Mouse (Mus musculus): ENCODE results near the gene Dpysl5.

Dpysl5 gene

GRCm38 (mm10) chr5:30824124-30824988, 113.0 kb downstream of the Dpysl5 start:
- no peak for DNase-seq (ENCODE audit: low spot score in 2 of 2)

DNA sequence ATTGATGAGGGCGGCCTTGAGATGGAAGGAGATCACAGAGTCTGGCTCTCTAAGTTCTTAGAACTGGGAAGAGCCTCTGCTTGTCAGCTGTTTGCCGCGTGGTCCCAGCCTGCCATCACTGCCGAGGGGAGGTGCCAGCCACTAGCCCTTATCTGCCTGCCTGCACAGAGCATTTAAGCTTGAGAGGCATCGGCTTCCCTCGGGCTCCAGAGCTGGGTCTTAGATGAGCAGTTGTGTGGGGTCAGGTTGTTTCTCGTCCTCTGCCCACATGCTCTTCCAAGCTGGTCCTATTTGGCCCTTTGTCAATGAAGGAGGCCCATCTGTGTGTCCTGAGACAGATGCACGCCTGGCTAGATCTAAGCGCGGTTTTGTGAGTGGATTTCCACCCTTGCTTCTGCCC, 113.8 kb downstream of the Dpysl5 start:
- DNase-seq (ENCODE audit: low spot score in 2 of 2): no peak

DNA sequence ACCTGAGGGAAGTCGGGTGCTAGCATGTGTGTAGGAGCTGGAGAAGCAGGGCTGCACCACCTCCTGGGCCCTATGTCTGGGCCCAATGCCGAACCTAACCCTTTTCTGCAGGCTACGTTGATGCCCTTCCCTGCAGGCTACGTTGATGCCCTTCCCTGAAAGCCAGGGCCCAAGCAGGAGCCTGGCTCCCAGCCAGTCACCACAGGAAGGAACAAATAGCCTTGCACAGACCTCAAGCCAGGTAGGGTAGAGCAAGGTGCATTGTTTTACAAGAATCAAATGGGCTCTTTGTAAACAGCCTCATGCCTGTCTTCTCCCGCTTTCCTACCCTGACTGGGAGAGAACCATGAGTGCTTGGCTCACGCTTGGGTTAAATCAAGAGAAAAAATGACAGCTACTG, 114.5 kb downstream of the Dpysl5 start:
- no peak for DNase-seq (ENCODE audit: low spot score in 2 of 2)

DNA sequence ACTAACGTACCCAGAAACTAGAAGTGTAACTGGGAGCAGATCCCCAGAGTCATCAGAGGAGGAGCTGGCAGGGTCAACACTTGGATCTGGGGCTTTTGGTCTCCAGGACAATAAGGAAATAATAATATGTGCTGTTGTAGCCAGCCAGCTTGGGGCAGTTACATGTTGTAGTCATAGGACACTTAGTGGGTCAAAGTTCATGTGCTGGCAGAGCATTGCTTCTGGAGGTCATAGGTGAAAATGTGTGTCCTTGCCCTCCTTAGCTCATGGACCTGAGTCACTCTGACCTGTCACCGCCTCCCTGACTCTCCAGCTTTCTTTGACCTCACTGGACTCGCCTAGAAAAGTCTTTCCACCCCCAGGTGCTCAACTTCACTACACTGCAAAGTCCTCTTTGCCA, 122.1 kb downstream of the Dpysl5 start:
- DNase-seq (ENCODE audit: low spot score in 2 of 2): no peak

DNA sequence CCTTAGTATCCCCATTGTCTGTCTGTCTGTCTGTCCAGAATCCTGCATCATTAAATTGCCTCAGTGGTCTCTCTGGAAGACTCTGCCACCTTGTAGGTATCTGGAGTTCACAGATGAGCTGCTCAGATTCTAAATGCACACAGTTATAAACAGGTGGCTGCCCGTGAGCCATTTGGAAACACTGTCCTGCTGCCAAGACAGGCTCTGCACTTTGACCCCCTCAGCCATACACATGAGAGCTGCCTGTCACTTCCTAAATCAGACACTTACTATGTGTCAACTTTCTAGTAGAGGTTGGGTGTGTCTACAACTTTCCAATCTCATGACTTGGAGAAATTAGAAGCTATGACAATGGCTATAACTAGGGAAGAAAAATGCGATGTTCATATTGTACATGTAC, 128.4 kb downstream of the Dpysl5 start:
- no peak for DNase-seq (ENCODE audit: low spot score in 2 of 2)

DNA sequence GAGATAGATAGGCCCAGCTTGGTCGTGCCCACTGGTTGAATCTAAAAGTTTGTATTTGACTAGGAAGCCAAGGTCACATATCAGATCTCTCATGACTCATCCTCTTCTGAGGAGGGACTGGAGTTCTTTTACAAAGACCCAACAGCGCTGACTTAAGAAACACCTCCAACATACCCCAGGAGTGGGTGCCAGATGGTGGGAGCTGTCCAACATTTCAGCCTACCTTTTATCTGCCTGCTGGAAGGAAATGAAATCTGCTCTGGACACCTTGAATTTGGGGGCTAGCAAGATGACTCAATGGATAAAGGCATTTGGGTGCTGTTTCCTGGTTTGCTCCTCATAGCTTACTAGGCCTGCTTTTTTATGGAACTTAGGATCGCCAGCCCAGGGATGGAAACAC, 130.5 kb downstream of the Dpysl5 start:
- no peak for DNase-seq (ENCODE audit: low spot score in 2 of 2)
